Mouse (Mus musculus): Measurements from ENCODE around the gene Pdzd2. TPM values are rescaled to one million over a fixed set of nuclear protein-coding genes. Genes with fewer than 3 reads are reported as not detected.
A peak's percentile ranks its signal among the peaks of the same experiment; 100 is the strongest.

The Pdzd2 gene
- total RNA-seq (2021) = 10 to 100 TPM; 44.2 to 47.2 TPM
- long read RNA-seq, experiment 1, partial matches to known transcripts = 3 of 5 reads
- long read RNA-seq, experiment 1, other reads (novel, unspliced or antisense) = 2 of 5 reads
- long read RNA-seq, experiment 2, partial matches to known transcripts = 7 of 9 reads
- long read RNA-seq, experiment 2, other reads (novel, unspliced or antisense) = 2 of 9 reads

- DNase-seq (ENCODE audit: low spot score in 2 of 2) = peak; percentile 96 to 98
Observed at GRCm38 (mm10) chr15:12739277-12740247, at the start of gene Pdzd2. Gene Pdzd2 (minus strand): TSS chr15:12739924.

GRCm38 (mm10) chr15:12789406-12789867, 49.7 kb upstream of the Pdzd2 start:
- no peak for DNase-seq (ENCODE audit: low spot score in 2 of 2)

DNA sequence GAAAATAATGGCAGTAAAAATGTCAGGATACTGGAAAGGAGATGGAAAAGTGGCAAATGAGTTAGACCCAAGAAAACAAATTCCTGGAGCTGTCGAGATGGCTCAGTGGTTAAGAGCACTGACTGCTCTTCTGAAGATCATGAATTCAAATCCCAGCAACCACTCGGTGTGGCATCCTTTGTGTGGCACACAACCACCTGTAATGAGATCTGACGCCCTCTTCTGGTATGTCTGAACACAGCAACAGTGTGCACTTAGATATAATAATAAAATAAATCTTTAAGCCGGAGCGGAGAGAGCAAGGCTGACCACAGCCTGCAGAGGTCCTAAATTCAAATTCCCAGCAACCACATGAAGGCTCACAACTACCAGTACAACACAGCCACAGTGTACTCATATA, 48.8 kb upstream of the Pdzd2 start:
- DNase-seq (ENCODE audit: low spot score in 2 of 2) = no peak

DNA sequence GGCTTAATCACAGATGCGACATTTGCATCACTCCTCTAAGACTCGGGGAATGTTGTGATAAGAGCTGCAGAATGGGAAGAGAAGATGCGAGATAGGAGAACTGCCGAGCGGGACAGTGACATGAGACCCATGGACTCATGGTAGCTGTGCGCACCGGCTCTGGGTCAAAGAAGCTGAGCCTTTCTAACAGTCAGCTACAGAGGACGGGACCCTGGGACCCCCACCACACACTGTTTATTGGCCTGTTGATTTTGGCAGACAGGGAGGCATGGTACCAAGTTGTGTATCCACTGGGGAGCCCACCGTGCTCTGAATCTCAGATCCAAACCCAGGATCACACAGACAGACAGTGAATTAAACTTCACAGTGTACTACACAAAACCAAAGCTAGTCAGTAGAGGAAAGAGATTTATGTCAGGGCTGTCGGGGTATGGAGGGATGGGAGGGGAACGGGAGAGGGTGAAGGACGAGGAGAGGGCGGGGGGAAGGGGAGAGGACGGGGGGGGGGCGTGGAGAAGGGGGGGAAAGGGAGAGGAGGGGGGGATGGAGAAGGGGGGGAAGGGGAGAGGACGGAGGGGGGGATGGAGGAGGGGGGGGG, 42.1 kb upstream of the Pdzd2 start:
- DNase-seq (ENCODE audit: low spot score in 2 of 2) = no peak

- DNase-seq (ENCODE audit: low spot score in 2 of 2) = no peak
Observed at GRCm38 (mm10) chr15:12781296-12781695, 41.6 kb upstream of the Pdzd2 start.

GRCm38 (mm10) chr15:12774149-12774753, 34.5 kb upstream of the Pdzd2 start:
- DNase-seq (ENCODE audit: low spot score in 2 of 2) = no peak

- peak; percentile 30 to 64 for DNase-seq (ENCODE audit: low spot score in 2 of 2)
Observed at GRCm38 (mm10) chr15:12770958-12771357, 31.2 kb upstream of the Pdzd2 start.

DNA sequence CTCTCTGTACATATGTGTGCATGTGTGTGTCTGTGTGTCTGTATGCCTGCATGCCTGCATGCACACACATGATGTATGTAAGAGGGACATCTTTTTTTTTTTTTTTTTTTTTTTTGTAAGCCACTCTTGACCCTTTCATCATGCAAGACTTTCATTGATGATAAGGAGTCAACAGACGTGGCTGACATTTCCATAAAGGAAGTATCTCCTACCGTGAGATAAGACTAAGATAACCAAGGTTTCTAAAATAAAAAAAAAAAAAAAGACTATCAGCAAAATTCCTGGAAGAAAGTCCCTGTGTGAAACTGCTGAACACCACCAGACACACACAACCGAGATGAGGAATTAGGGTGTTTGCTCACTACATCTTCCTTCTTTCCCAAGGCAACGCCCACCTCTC, 27.1 kb upstream of the Pdzd2 start:
- no peak for DNase-seq (ENCODE audit: low spot score in 2 of 2)

DNA sequence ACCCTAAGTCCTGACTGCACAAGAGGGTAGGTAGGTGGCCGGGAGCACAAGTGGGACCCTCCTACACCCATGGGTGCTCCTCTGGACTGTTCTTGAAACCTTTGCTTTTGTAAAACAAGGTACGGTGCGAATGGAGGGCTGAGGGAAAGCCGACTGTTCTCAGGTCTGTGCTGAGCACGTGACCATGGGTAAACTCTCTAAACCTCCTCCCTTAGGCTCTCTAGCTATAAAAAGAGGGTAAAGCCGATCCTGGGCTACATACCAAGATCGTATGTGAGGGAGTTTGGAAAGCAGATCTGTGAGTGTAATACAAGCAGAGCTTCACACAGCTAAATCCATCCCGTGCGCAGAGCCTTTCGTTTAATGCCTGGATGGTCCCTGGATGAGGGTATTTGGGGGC, 23.4 kb upstream of the Pdzd2 start:
- DNase-seq (ENCODE audit: low spot score in 2 of 2) = no peak

- no peak for DNase-seq (ENCODE audit: low spot score in 2 of 2)
Observed at GRCm38 (mm10) chr15:12762258-12762913, 22.7 kb upstream of the Pdzd2 start.

GRCm38 (mm10) chr15:12760747-12761146, 21.0 kb upstream of the Pdzd2 start:
- DNase-seq (ENCODE audit: low spot score in 2 of 2) = no peak

- no peak for DNase-seq (ENCODE audit: low spot score in 2 of 2)
Observed at GRCm38 (mm10) chr15:12758461-12758860, 18.7 kb upstream of the Pdzd2 start.

DNA sequence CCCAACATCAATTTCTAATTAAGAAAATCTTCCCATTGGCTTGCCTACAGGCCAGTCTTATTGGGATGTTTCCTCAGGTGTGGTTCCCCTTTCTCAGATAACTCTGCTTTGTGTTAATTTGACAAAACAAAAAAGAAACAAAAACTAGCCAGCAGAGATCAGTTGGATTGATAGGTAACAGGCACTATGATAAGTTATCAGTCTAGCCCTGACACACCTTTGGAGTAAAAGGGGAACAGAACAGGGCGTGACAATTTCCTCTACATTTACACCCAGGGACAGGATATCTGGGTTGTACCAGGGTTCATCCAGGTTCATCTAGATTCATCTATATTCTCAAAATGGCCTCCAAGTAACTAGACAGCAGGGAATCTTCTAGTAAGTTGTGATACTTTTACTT, 18.0 kb upstream of the Pdzd2 start:
- no peak for DNase-seq (ENCODE audit: low spot score in 2 of 2)

DNA sequence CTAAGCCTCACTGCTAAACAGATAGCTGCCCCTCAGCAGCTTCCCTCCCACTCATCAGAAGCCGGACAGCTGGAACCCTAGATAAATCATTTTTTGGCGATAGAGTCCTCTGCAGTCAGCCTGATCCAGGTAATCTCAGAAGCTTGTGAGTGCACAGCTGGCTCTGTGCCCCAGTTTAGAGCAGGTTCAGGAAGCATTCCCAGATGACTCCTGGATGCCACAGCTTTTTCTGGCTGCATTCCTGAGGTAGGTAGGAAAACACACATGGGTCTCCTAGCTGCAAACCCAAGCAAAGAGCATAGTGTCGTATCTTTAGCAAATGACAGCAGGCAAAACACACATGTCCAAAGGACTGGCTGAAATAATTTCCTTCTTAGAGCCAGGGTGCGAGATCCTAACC, 13.5 kb upstream of the Pdzd2 start:
- no peak for DNase-seq (ENCODE audit: low spot score in 2 of 2)

DNA sequence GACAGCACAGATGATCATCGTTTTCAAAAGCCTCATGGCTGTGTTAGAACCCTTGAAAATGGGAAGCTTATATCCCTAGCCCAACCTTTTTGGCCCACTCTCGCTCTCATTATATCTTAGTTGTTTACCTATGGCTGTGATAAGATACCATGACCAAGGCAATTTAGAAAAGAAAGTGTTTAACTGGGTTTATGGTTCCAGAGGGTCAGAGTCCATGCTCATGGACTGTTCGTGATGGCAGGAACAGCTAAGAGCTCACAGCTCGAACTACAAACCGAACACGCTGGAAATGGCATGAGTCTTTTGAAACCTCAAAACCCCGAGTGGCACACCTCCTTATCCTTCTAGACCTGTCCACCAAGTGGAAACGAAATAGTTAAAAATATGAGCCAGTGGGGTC, 11.2 kb upstream of the Pdzd2 start:
- DNase-seq (ENCODE audit: low spot score in 2 of 2) = no peak

DNA sequence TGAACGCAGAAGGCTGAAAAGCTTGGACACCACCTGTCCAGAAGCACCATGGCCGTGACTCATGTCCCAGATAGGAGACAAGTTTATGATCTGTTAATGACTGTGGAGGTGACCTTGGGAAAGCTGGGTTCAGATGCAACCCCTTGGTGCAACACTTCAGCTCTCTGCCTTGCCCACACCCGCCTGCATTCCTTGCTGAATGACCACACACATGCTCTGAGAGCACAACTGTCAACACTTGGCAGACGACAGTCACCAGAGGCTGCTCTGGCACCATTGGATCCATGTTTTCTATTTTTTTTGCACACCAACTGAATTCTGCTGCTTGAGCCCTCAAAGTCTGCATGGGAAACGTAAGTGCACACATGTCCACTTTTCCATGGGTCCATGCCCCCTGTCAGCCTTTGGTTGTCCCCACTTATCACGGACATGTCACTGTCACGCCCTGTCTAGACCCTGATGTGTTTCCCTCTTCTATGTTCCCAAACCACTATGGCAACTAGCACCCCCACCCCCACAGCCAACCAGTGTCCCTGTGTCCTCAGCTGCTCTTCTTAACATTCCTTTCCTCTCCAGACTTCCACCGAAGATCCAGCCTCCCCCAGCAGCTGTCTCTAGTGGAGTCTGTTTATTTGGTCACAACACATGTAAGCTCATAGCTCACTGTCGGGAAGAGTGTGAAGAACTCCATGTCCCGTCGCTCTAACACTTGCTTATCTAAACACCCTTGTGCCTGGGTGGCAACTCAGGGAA, 10.0 kb upstream of the Pdzd2 start:
- DNase-seq (ENCODE audit: low spot score in 2 of 2) = no peak

DNA sequence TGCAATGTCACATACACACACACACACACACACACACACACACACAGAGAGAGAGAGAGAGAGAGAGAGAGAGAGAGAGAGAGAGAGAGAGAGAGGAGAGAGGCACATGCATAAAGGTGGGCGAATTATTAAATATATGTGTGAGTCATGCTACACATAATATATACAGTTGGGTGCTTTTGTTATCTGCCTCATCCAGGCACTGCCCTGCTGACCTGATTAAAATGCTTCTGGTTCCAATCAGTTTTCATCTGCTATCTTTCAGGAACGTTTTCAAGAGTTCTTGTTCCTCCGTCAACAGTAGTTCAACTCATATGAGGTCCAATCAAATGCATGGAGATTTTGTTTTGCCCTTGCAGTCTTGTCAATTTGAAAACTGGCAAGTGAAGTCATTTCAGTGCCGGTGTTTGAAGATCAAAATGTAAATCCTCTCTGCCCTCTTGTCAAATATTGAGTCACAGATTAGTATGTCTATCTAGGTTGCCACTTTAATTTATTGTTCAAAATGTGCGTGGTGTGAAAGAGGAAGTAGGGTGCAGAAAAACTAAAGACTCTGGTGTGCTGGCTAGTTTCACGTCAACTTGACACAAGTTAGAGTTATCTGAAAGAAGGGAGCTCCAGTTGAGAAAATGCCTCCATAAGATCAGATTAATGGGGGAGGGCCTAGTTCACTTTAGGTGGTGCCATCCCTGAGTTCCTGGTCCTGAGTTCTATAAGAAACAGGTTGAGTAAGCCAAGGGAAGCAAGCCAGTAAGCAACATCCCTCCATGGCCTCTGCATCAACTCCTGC, 2.6 kb upstream of the Pdzd2 start:
- DNase-seq (ENCODE audit: low spot score in 2 of 2) = no peak

DNA sequence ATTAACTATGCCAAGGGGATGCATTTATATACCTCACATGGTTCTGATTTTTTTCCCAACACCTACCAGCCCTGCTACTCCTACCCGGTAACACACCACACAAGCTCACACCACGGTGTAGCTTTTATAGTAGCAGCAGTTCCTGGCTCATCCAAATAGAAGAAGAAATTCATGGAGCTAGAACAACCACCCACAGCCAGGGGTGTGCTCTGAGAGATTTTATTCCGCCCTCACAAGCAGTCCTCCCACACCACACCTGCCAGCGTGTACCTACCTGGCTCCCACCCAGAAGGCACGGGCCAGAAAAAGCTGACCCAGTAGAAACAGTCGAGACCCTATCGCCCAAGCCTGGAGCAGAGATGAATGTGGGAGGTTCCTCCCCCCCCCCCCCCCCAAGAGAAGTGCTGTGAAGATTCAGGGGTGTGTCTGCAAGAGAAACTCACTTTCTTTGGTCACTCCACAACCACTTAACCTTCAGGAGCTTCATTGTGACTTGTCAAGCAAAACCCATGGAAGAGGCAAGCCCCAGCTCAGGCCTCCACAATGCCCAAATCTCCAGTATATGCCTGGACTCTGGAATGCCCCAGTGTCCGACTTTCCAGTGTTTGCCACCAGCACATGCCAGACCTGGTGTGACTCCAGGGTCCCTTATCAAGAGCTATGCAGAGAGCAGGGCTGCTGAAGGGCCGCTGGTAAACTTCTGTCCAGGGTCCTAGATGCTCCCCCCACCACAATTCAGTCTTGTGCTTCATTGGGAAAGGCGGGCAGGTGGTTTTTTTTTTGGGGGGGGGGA, 1.2 kb downstream of the Pdzd2 start:
- DNase-seq (ENCODE audit: low spot score in 2 of 2) = no peak

GRCm38 (mm10) chr15:12735208-12735607, 4.5 kb downstream of the Pdzd2 start:
- DNase-seq (ENCODE audit: low spot score in 2 of 2) = no peak
